Mouse (Mus musculus) intestine, embryonic 15.5 days (tissue): ENCODE measurements around the gene Foxk1. TPM values are rescaled to one million over a fixed set of nuclear protein-coding genes. Genes with fewer than 3 reads are reported as not detected.

Experiments used
- ATAC-seq: fragments of 200-750 bp; cut with Nextera tagmentation; 2 replicates; pipeline ENCODE4 v1.8.0; 2017; ENCODE audit warnings: moderate TSS enrichment, moderate library complexity
- H3K27ac ChIP-seq: fragments of 300-500 bp; sonication (generic); 2 replicates; pipeline ENCODE4 v1.5.1; 2015; ENCODE audit warnings: mild to moderate bottlenecking, inconsistent platforms
- H3K27me3 ChIP-seq: fragments of 300-500 bp; sonication (generic); replicated peaks from 2 replicates; pipeline ENCODE4 v1.6.1; 2015; ENCODE audit warnings: inconsistent platforms
- H3K36me3 ChIP-seq: fragments of 300-500 bp; sonication (generic); 2 replicates; pipeline ENCODE4 v1.6.1; 2015; ENCODE audit warnings: inconsistent platforms
- H3K4me1 ChIP-seq: fragments of 300-500 bp; sonication (generic); replicated peaks from 2 replicates; pipeline ENCODE4 v1.6.1; 2015; ENCODE audit warnings: inconsistent platforms
- H3K4me2 ChIP-seq: fragments of 300-500 bp; sonication (generic); replicated peaks from 2 replicates; pipeline ENCODE4 v1.6.1; 2015; ENCODE audit warnings: mild to moderate bottlenecking, inconsistent platforms
- H3K4me3 ChIP-seq: fragments of 300-500 bp; sonication (generic); replicated peaks from 2 replicates; pipeline ENCODE4 v1.5.1; 2015; ENCODE audit warnings: inconsistent platforms
- H3K9ac ChIP-seq: fragments of 300-500 bp; sonication (generic); 2 replicates; pipeline ENCODE4 v1.6.1; 2015; ENCODE audit warnings: inconsistent platforms
- H3K9me3 ChIP-seq: fragments of 300-500 bp; sonication (generic); 2 replicates; pipeline ENCODE4 v1.6.1; 2016; ENCODE audit warnings: inconsistent platforms
- WGBS: fragments of 180-500 bp; shearing (Covaris S2); methylation state at CpG from one replicate; pipeline ENCODE4 v1.1.7; 2015; 5-methylcytosine and 5-hydroxymethylcytosine counted together
- polyA plus RNA-seq: library from polyadenylated mRNA; unstranded; fragments of >200 nt; fragmentation: Nextera tagmentation; extraction: Ambion mirVana; gene quantifications from 2 replicates; pipeline ENCODE4 v1.2.1, GENCODE M21; 2015

Gene Foxk1
- polyA plus RNA-seq, 1 experiment from 2014 or later, result 5.3 TPM

DNA sequence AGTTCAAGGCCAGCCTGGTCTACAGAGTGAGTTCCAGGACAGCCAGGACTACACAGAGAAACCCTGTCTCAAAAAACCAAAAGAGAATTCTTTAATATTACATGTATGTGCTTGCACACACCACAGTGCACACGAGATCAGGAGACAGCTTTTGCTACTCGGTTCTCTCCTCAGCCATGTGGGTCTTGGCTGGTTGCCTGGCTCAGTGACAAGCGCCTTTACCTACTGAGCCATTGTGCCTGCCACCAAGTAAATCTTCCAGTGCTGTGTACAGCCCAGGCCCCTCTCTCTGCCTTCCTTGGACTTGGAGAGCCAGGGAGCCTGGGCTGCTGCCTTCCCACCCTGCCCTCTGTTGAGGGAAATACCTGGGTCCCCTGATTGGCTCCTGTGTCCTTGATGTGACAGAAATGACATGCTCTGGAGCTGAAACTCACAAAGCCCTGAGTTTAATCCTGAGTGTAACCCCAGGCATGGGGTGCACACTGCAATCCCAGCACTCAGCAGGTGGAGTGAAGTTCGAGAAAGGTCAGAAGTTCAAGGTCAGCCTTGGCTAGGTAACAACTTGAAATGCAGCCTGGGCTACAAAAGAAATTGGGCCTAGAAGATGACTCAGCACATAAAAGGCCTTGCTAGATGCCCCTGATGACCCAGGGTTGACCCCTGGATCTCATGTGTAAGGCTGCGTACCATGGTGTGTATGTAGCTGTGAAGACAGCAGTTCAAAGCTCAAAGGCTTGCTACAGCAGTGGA is 76.7 kb downstream of the Foxk1 start:
- Histone ChIP-seq H3K9ac (no peak overlapping the region), H3K27ac (no peak overlapping the region), H3K4me2 (no peak overlapping the region), H3K9me3 (no peaks in the 10 kb centered on the region), H3K4me3 (no peak overlapping the region), H3K36me3 (no peaks in the 10 kb centered on the region), H3K27me3 (no peaks in the 10 kb centered on the region), H3K4me1 (peaks cover 9% of the 10 kb centered on the region; the same call in 1 of the 2 replicates)
- WGBS, result 90% methylated on average over 5 of the region's 5 CpGs
- 0 out of 2 replicates have a peak, but pooled peaks have one; percentile 19 for ATAC-seq

DNA sequence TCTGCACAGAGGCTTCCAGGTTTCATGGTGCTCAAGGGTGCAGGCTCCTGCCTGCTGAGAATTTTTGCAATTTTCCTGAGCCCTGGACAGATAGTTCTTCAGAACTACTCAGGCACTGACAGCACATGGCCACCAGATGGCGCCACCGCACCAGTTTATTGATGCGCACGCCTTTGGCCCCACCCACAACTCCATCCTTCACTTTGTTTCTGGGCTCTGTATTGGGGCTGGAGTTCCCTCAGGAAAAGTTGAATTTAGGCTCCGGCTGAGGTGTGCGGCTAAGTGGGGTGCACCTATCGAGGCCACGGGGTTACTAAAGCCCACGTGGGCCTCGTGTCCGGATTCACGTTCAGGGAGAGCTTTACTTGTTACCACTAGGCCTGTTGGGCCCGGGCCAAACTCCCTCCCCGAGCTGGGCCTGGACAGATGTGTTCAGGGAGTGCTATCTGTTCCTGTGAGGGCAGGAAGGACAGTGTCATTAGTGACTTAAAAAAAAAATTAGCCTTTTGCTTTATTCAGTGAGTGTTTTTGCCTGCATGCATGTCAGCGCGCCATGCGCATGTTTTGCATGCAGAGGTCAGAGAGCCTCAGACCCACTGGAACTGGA is 77.6 kb downstream of the Foxk1 start:
- peak; percentile 73 for ATAC-seq
- Histone ChIP-seq H3K27ac (no peak overlapping the region), H3K27me3 (no peaks in the 10 kb centered on the region), H3K4me1 (peaks cover 9% of the 10 kb centered on the region; the same call in 1 of the 2 replicates), H3K9me3 (no peaks in the 10 kb centered on the region), H3K4me3 (no peak overlapping the region), H3K36me3 (no peaks in the 10 kb centered on the region), H3K4me2 (peak overlapping the region; percentile 46; the same call in 1 of the 2 replicates), H3K9ac (no peak overlapping the region)
- 29% methylated on average over 17 of the region's 17 CpGs for WGBS

DNA sequence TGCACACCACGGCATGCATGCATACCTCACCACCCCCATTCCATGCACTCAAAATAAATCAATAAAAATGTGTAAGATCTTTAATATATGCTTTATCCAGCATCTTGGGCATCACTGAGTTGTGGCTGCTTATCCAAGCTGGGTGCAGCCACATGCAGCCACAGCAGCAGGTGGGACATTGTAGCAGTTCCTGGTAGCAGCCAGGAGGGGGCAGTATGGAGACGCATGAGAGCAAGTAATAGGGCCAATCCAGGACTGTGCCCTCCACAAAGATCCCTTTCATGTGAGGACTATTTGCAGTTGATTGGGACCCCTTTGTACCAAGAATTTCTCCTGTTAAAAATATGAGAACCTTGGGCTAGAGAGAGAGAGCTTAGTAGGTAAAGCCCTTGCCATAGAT is 81.2 kb downstream of the Foxk1 start:
- Histone ChIP-seq H3K4me2 (no peak overlapping the region), H3K4me1 (peaks cover 9% of the 10 kb centered on the region), H3K9me3 (no peaks in the 10 kb centered on the region), H3K27ac (no peak overlapping the region), H3K4me3 (no peak overlapping the region), H3K27me3 (no peaks in the 10 kb centered on the region), H3K36me3 (no peaks in the 10 kb centered on the region), H3K9ac (no peak overlapping the region)
- no peak for ATAC-seq
- 53% methylated on average over 2 of the region's 2 CpGs for WGBS

DNA sequence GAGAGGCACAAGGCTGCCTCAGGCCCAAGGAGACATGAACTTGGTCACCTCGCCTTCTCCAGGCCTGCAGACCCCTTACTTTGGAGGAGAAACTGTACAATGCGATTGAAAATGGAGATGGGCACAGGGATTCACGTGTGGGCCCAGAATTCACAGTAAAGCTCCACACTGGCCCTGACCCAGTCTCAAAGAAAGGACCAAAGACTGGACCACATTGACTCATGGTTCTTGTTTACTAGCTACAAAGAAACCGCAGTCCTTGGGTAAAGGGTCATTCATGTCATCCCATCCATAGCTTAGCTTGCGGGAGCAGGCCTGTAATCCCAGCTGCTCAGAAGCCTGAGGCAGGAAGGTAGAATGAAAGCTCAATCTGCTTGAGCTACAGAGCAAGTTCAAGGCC is 82.3 kb downstream of the Foxk1 start:
- ATAC-seq, result no peak

DNA sequence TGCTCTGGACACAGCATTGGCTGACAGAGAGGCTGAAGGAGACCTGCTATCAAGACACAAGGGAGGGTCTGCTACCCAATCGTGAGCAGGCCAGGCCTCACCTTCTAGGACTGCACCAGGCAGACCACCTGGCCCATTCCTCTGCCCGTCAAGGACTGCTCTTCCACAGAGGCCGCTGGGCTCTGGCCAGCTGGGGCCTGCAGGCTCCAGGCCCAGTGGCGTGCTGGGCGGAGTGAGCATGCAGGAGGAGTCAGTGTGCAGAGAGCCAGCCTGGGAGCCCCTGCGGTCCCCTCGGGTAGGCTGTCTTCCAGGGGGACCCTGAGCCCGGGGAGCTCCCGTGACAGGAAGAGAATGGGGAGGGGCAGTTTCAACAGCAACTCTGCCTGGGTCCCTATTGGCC is 85.4 kb downstream of the Foxk1 start:
- no peaks in the 10 kb centered on the region for H3K27me3 ChIP-seq
- H3K36me3 ChIP-seq, result no peaks in the 10 kb centered on the region
- H3K9me3 ChIP-seq, result no peaks in the 10 kb centered on the region
- no peak overlapping the region for H3K4me3 ChIP-seq
- peaks cover 1% of the 10 kb centered on the region; the same call in 1 of the 2 replicates for H3K4me1 ChIP-seq
- no peak overlapping the region for H3K9ac ChIP-seq
- H3K27ac ChIP-seq, result no peak overlapping the region
- no peak overlapping the region for H3K4me2 ChIP-seq
- ATAC-seq, result no peak
- 60% methylated on average over 9 of the region's 9 CpGs for WGBS

More for the DNA sequence above, 82.3 kb downstream of the Foxk1 start:
- H3K4me1 ChIP-seq, result peaks cover 9% of the 10 kb centered on the region
- H3K27ac ChIP-seq, result no peak overlapping the region
- WGBS, result 92% methylated on average over 5 of the region's 5 CpGs
- no peaks in the 10 kb centered on the region for H3K36me3 ChIP-seq
- H3K4me3 ChIP-seq, result no peak overlapping the region
- no peaks in the 10 kb centered on the region for H3K27me3 ChIP-seq
- H3K9me3 ChIP-seq, result no peaks in the 10 kb centered on the region
- H3K9ac ChIP-seq, result no peak overlapping the region
- no peak overlapping the region for H3K4me2 ChIP-seq

DNA sequence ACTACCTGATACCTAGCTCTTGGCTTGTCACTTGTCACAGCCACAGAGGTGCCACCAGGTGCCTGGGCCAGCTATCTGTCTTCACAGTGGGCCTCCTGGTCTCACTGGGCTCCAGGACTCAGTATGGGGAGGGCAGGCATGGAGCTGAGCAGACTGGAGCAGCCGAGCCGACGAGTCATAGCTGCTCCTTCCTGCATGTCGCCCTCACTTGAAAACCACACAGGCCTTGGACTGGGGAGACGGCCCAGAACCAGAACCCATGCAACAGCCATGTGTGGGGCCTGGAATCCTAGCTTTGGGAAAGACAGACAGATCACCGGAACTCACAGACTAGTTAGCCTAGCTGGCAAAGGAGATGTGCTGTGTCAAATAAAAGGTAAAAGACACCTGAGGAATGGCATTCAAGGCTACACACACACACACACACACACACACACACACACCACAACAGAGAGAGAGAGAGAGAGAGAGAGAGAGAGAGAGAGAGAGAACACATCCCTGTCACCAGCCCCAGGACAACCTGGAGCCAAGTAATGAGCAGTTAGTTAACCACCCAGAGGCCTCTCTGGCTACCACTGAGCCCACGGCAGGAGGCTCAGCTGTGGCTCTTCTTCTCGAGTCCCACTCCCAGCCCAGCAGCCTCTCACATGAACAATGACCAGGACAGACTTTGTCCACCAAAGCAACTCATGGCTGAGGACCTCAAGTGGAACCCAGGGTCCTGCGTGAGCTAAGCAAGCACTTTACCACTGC is 88.8 kb downstream of the Foxk1 start:
- Histone ChIP-seq H3K4me2 (no peak overlapping the region), H3K27ac (no peak overlapping the region), H3K4me1 (no peaks in the 10 kb centered on the region; the same call in 1 of the 2 replicates), H3K36me3 (no peaks in the 10 kb centered on the region), H3K9ac (no peak overlapping the region), H3K9me3 (no peaks in the 10 kb centered on the region), H3K27me3 (no peaks in the 10 kb centered on the region), H3K4me3 (no peak overlapping the region)
- ATAC-seq, result no peak
- WGBS, result 78% methylated on average over 9 of the region's 9 CpGs

DNA sequence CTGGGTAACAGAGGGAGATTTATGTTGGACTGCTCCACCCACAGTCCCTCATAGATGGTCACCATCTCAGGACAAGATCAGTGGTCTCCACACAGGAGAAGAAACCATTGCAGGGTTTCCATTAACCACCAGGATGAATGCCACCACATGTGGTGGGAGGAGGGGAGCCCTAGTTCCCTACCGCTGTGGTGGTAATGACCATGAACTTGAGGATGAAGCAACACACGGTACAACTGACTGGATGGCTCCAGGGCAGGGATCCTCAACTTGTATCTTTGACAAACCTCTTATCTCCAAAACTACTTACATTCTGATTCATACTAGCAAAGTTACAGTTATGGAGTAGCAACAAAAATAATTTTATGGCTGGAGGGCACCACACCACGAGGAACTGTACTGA is 92.0 kb downstream of the Foxk1 start:
- H3K27me3 ChIP-seq, result no peaks in the 10 kb centered on the region
- no peaks in the 10 kb centered on the region for H3K9me3 ChIP-seq
- no peak overlapping the region for H3K9ac ChIP-seq
- 83% methylated on average over 3 of the region's 3 CpGs for WGBS
- H3K4me1 ChIP-seq, result no peaks in the 10 kb centered on the region
- no peak for ATAC-seq
- no peak overlapping the region for H3K4me2 ChIP-seq
- H3K36me3 ChIP-seq, result no peaks in the 10 kb centered on the region
- H3K27ac ChIP-seq, result no peak overlapping the region
- H3K4me3 ChIP-seq, result no peak overlapping the region

DNA sequence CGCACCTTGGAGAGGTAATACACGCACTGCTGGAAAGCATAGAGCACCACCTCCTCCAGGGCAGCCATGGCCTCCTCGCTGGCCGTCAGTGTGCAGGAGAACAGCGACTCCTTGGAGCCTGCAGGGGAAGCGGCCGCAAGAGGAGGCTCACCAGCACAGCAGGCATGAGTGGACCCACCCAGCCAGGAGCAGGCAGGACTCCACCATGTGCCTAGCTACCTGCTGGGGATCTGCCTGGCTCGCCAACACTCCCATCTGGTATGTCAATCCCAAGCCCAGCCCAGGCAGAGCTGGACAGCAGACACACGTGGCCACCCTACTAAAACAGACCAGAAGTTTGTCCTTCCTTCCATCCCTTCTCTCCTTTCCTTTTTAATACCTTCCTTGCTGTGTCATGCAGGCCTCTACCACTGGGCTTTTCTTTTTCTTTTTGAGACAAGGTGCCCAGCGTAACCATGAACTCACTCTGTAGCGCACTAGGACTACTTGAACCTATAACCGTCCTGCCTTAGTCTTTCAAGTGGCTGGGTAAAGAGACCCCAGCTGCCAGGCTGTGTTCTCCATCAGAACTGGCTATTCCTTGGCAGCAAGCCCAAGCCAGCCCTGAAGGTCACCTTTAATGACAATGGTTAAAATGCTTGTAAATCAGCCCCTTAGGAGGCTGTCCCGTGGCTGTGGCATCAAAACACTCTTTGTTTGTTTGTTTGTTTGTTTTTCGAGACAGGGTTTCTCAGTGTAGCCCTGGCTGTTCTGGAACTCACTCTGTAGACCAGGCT is 94.2 kb downstream of the Foxk1 start:
- 59% methylated on average over 14 of the region's 14 CpGs for WGBS
- no peaks in the 10 kb centered on the region for H3K9me3 ChIP-seq
- no peak overlapping the region for H3K27ac ChIP-seq
- no peak overlapping the region for H3K4me3 ChIP-seq
- no peak overlapping the region for H3K9ac ChIP-seq
- no peak for ATAC-seq
- no peaks in the 10 kb centered on the region for H3K27me3 ChIP-seq
- no peak overlapping the region for H3K4me2 ChIP-seq
- H3K4me1 ChIP-seq, result no peaks in the 10 kb centered on the region
- H3K36me3 ChIP-seq, result no peaks in the 10 kb centered on the region

DNA sequence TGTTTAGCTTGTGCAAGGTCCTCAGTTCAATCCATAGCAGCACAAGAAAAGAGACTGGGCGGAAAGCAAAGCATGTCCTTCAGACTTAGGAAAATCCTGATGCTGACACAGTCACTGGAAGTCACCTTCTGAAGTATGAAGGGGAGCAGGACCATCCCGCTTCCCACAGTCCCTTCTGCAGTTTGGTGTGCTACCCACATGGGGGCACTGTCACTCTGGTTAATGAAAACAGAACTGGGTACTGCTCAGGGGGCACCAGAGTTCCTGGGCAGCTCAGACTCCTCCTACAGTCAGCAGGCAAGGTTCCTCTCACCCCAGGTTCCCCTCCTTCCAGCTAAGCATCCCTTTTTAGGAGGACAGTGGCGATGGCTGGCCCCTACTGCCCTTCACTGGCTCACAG is 97.7 kb downstream of the Foxk1 start:
- H3K4me3 ChIP-seq, result no peak overlapping the region
- ATAC-seq, result no peak
- H3K27me3 ChIP-seq, result no peaks in the 10 kb centered on the region
- no peak overlapping the region for H3K27ac ChIP-seq
- H3K9ac ChIP-seq, result no peak overlapping the region
- WGBS, result 68% methylated on average over 3 of the region's 3 CpGs
- H3K9me3 ChIP-seq, result no peaks in the 10 kb centered on the region
- H3K4me1 ChIP-seq, result no peaks in the 10 kb centered on the region
- no peak overlapping the region for H3K4me2 ChIP-seq
- H3K36me3 ChIP-seq, result no peaks in the 10 kb centered on the region

DNA sequence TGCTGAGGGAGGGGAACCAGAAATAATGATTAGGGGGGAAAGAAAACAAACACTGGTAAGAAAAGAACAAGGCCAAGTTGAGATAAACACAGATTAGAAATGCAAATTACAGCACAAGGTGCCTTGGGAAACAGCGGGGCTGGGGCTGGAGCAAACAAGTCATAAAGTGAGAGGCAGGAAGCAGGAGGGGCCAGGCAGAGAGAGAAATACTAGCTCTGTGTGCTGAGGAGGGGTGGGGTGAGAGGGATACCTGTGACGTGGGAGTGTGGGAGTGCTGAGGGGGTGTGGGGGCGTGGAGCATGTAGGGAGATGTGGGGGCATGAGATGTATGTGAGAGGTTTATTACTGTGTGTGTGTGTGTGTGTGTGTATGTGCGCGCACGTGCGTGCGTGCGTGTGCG is 99.6 kb downstream of the Foxk1 start:
- WGBS, result 57% methylated on average over 10 of the region's 10 CpGs
- Histone ChIP-seq H3K4me1 (no peaks in the 10 kb centered on the region), H3K27me3 (no peaks in the 10 kb centered on the region), H3K9ac (no peak overlapping the region), H3K4me2 (no peak overlapping the region), H3K27ac (no peak overlapping the region), H3K9me3 (no peaks in the 10 kb centered on the region), H3K36me3 (no peaks in the 10 kb centered on the region), H3K4me3 (no peak overlapping the region)
- peak; percentile 66 for ATAC-seq

DNA sequence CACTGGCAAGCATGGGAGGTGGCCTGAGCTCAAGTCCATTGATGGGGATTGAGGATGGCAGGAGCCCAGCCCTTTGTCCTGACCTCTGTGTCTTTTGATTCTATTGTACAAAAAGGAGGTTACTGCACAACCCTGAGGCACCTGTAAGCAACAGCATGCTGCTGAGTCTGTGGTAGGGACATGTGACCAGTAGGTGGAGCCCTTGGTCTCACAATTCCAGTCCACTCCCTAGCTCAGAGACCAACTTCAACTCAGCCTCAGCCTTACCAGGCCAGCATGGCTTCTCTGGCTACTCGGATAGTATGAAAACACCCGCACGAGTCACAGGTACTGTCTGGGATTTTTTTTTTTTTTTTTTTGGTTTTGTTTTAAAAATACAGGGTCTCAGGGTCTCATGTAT is 101.1 kb downstream of the Foxk1 start:
- Histone ChIP-seq H3K27ac (no peak overlapping the region), H3K9me3 (no peaks in the 10 kb centered on the region), H3K27me3 (no peaks in the 10 kb centered on the region), H3K4me1 (no peaks in the 10 kb centered on the region), H3K36me3 (no peaks in the 10 kb centered on the region), H3K9ac (no peak overlapping the region), H3K4me2 (no peak overlapping the region), H3K4me3 (no peak overlapping the region)
- ATAC-seq, result peak; percentile 92
- 1% methylated on average over 3 of the region's 3 CpGs for WGBS

DNA sequence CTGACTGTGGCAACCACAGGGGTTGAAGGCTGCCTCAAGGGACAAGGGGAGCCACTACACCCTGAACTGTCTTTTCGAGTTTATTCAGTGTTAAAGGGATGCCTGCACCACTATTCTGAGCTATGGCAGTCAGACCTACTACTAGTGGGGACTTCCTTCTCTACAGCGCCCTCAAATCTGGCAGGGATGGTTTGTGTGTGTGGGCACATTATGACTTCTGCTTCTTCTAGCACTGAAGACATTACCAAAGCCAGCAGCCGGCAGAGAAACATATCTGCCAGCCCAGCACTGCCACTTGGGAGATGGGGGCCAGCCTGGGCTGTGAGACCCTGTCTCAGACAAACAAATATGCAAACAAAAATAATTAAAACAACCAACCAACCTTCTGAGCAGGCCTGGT is 102.9 kb downstream of the Foxk1 start:
- ATAC-seq, result no peak
- no peak overlapping the region for H3K4me3 ChIP-seq
- no peak overlapping the region for H3K4me2 ChIP-seq
- no peak overlapping the region for H3K27ac ChIP-seq
- peaks cover 1% of the 10 kb centered on the region; the same call in 1 of the 2 replicates for H3K4me1 ChIP-seq
- no peak overlapping the region for H3K9ac ChIP-seq
- H3K27me3 ChIP-seq, result no peaks in the 10 kb centered on the region
- WGBS, result 86% methylated on average over 3 of the region's 3 CpGs
- no peaks in the 10 kb centered on the region for H3K36me3 ChIP-seq
- no peaks in the 10 kb centered on the region for H3K9me3 ChIP-seq
